Mouse (Mus musculus) left cerebral cortex, postnatal 4 days (tissue): Measurements from ENCODE around the gene Arsb. TPM values are rescaled to one million over a fixed set of nuclear protein-coding genes. Genes with fewer than 3 reads are reported as not detected.
"Not testable (repeated sequence)": the region's sequence is repeated elsewhere in the genome, so short reads cannot be mapped to it uniquely, and the experiment has no call there.

Experiments used
- DNase-seq: peaks from one replicate; pipeline ENCODE4 v3.0.0-alpha.2; 2022
- intact Hi-C: fragments of 180-260 bp; cut with DNase I; formaldehyde crosslinking; loops from one replicate; pipeline ENCODE4 v1.15.1; 2025
- total RNA-seq, 2 experiments: library from RNA; stranded (reverse); gene quantifications; 2 replicates each; pipeline ENCODE4 v1.2.3; 2021

Arsb gene
- total RNA-seq, 2 experiments from 2014 or later = 31.7 to 34.8 TPM

GRCm38 (mm10) chr13:93786051-93786450 lies 14.6 kb downstream of the Arsb start:
- DNase-seq = peak; percentile 68

GRCm38 (mm10) chr13:93787647-93788046 lies 16.2 kb downstream of the Arsb start:
- peak; percentile 81 for DNase-seq
- intact Hi-C loops = no loop called here

More at GRCm38 (mm10) chr13:93786051-93786450, 14.6 kb downstream of the Arsb start:
- intact Hi-C loops = no loop called here

GRCm38 (mm10) chr13:93792945-93793642 lies 21.7 kb downstream of the Arsb start:
- DNase-seq = no peak
- intact Hi-C loops = loop anchor here (5.0 to 10.0 kb wide), 3 partner anchors 272 to 922 kb away; no protein-coding TSS in a partner anchor

GRCm38 (mm10) chr13:93793643-93794182 lies 22.3 kb downstream of the Arsb start:
- intact Hi-C loops = loop anchor here (5.0 to 10.0 kb wide), 3 partner anchors 271 to 921 kb away; no protein-coding TSS in a partner anchor
- DNase-seq = no peak

GRCm38 (mm10) chr13:93797011-93797600 lies 25.7 kb downstream of the Arsb start:
- no peak for DNase-seq
- intact Hi-C loops = loop anchor here (10.0 kb wide), 2 partner anchors 268 to 918 kb away; no protein-coding TSS in a partner anchor

GRCm38 (mm10) chr13:93810311-93810710 lies 38.9 kb downstream of the Arsb start:
- intact Hi-C loops, DNase-seq: not testable (repeated sequence)

GRCm38 (mm10) chr13:93814081-93814480 lies 42.7 kb downstream of the Arsb start:
- intact Hi-C loops = no loop called here
- DNase-seq = no peak

GRCm38 (mm10) chr13:93814676-93815075 lies 43.2 kb downstream of the Arsb start:
- intact Hi-C loops = no loop called here
- no peak for DNase-seq

- DNase-seq = no peak
- intact Hi-C loops = no loop called here
Observed at GRCm38 (mm10) chr13:93815128-93815527, 43.7 kb downstream of the Arsb start.

- intact Hi-C loops = no loop called here
- DNase-seq = no peak
Observed at GRCm38 (mm10) chr13:93816127-93816526, 44.7 kb downstream of the Arsb start.

GRCm38 (mm10) chr13:93816688-93817331 lies 45.4 kb downstream of the Arsb start:
- DNase-seq = no peak
- intact Hi-C loops = no loop called here

- intact Hi-C loops = no loop called here
- no peak for DNase-seq
Observed at GRCm38 (mm10) chr13:93820173-93820572, 48.7 kb downstream of the Arsb start.

GRCm38 (mm10) chr13:93822001-93822400 lies 50.6 kb downstream of the Arsb start:
- no peak for DNase-seq
- intact Hi-C loops = no loop called here

- intact Hi-C loops = no loop called here
- no peak for DNase-seq
Observed at GRCm38 (mm10) chr13:93825792-93826558, 54.5 kb downstream of the Arsb start.

- intact Hi-C loops = no loop called here
- DNase-seq = no peak
Observed at GRCm38 (mm10) chr13:93827745-93828144, 56.3 kb downstream of the Arsb start.

- intact Hi-C loops = no loop called here
- no peak for DNase-seq
Observed at GRCm38 (mm10) chr13:93829565-93830293, 58.3 kb downstream of the Arsb start.

- no peak for DNase-seq
- intact Hi-C loops = no loop called here
Observed at GRCm38 (mm10) chr13:93830294-93830645, 58.8 kb downstream of the Arsb start.

- no peak for DNase-seq
- intact Hi-C loops = no loop called here
Observed at GRCm38 (mm10) chr13:93837481-93838225, 66.2 kb downstream of the Arsb start.

- DNase-seq = no peak
- intact Hi-C loops = no loop called here
Observed at GRCm38 (mm10) chr13:93838431-93839136, 67.2 kb downstream of the Arsb start.
